Mouse (Mus musculus) cortical plate, adult 2 months (tissue): ENCODE results near the gene Svs2.

Experiments
- CTCF ChIP-seq: fragments of 200-500 bp; IDR thresholded peaks from 2 replicates; pipeline ENCODE4 v1.5.1; 2011; ENCODE audit warnings: mild to moderate bottlenecking, control low read depth, low read length; ENCODE audit not compliant: insufficient read depth; ENCODE audit errors: extremely low read depth
- POLR2A ChIP-seq: fragments of 200-500 bp; IDR thresholded peaks from 2 replicates; pipeline ENCODE4 v1.6.1; 2011; ENCODE audit warnings: mild to moderate bottlenecking, low read length, control low read depth; ENCODE audit not compliant: insufficient read depth; ENCODE audit errors: extremely low read depth

GRCm38 (mm10) chr2:164228361-164229070, 9.8 kb downstream of the Svs2 start:
- TF ChIP-seq CTCF (no peak), POLR2A (no peak)
